Mouse (Mus musculus) liver, postnatal 0 days (tissue): ENCODE data around the gene 4932438H23Rik. TPM values are rescaled to one million over a fixed set of nuclear protein-coding genes. Genes with fewer than 3 reads are reported as not detected.

ENCODE experiments used
- ATAC-seq: fragments of 200-750 bp; cut with Nextera tagmentation; 2 replicates; pipeline ENCODE4 v1.8.0; 2017; ENCODE audit warnings: mild to moderate bottlenecking, moderate library complexity
- DNase-seq: peaks from one replicate; pipeline ENCODE4 v3.0.0-alpha.2; 2016
- H3K27ac ChIP-seq: fragments of 300-500 bp; sonication (generic); 2 replicates; pipeline ENCODE4 v1.5.1; 2014; ENCODE audit warnings: antibody characterized with exemption, moderate library complexity, mild to moderate bottlenecking, low read depth
- H3K27me3 ChIP-seq: fragments of 300-500 bp; sonication (generic); 2 replicates; pipeline ENCODE4 v1.6.1; 2014; ENCODE audit warnings: low read length, control low read depth, mixed read lengths; ENCODE audit not compliant: insufficient read depth
- H3K36me3 ChIP-seq: fragments of 300-500 bp; sonication (generic); replicated peaks from 2 replicates; pipeline ENCODE4 v1.6.1; 2014; ENCODE audit warnings: mild to moderate bottlenecking, control low read depth, low read length, moderate library complexity, mixed read lengths; ENCODE audit not compliant: insufficient read depth
- H3K4me1 ChIP-seq: fragments of 300-500 bp; sonication (generic); 2 replicates; pipeline ENCODE4 v1.6.1; 2014; ENCODE audit warnings: antibody characterized with exemption, mild to moderate bottlenecking, control low read depth; ENCODE audit not compliant: insufficient read depth
- H3K4me2 ChIP-seq: fragments of 300-500 bp; sonication (generic); 2 replicates; pipeline ENCODE4 v1.6.1; 2014; ENCODE audit warnings: low read depth, mild to moderate bottlenecking, low read length, moderate library complexity, mixed read lengths
- H3K4me3 ChIP-seq: fragments of 300-500 bp; sonication (generic); 2 replicates; pipeline ENCODE4 v1.5.1; 2014; ENCODE audit warnings: low read depth, low read length
- H3K9ac ChIP-seq: fragments of 300-500 bp; sonication (generic); replicated peaks from 2 replicates; pipeline ENCODE4 v1.6.1; 2014; ENCODE audit warnings: mild to moderate bottlenecking, moderate library complexity
- H3K9me3 ChIP-seq: fragments of 300-500 bp; sonication (generic); 2 replicates; pipeline ENCODE4 v1.6.1; 2016; ENCODE audit warnings: mild to moderate bottlenecking, control low read depth, low read length, mixed read lengths
- CTCF ChIP-seq: sonication (generic); IDR thresholded peaks from 2 replicates; pipeline ENCODE4 v1.5.1; 2016; ENCODE audit warnings: antibody characterized with exemption, low read depth
- EP300 ChIP-seq: IDR thresholded peaks from 2 replicates; pipeline ENCODE4 v1.6.1; 2016; ENCODE audit warnings: antibody characterized with exemption, low read depth, mild to moderate bottlenecking
- WGBS: fragments of 180-500 bp; shearing (Covaris S2); extraction: QIAGEN DNeasy Blood & Tissue Kit; methylation state at CpG from one replicate; pipeline ENCODE4 v1.1.7; 2014; ENCODE audit not compliant: insufficient replicate concordance; 5-methylcytosine and 5-hydroxymethylcytosine counted together
- polyA plus RNA-seq: library from polyadenylated mRNA; unstranded; fragments of >200 nt; fragmentation: Nextera tagmentation; extraction: Ambion mirVana; gene quantifications from 2 replicates; pipeline ENCODE4 v1.2.1, GENCODE M21; 2015

4932438H23Rik gene
- polyA plus RNA-seq, 1 experiment from 2014 or later, result not detected

- Histone ChIP-seq H3K27ac (no peak overlapping the region), H3K4me2 (no peak overlapping the region), H3K4me1 (no peaks in the 10 kb centered on the region), H3K36me3 (no peaks in the 10 kb centered on the region), H3K27me3 (0 out of 2 replicates have a peak, but pooled peaks cover 3% of the 10 kb centered on the region), H3K4me3 (no peak overlapping the region), H3K9ac (no peak overlapping the region), H3K9me3 (no peaks in the 10 kb centered on the region)
- DNase-seq (no peak), ATAC-seq (no peak)
- WGBS, result 80% methylated on average over 1 of the region's 1 CpGs
- no peak for TF ChIP-seq CTCF
- TF ChIP-seq EP300, result no peak
These were observed 28.9 kb upstream of the 4932438H23Rik start for GRCm38 (mm10) chr16:91123821-91124220.

DNA sequence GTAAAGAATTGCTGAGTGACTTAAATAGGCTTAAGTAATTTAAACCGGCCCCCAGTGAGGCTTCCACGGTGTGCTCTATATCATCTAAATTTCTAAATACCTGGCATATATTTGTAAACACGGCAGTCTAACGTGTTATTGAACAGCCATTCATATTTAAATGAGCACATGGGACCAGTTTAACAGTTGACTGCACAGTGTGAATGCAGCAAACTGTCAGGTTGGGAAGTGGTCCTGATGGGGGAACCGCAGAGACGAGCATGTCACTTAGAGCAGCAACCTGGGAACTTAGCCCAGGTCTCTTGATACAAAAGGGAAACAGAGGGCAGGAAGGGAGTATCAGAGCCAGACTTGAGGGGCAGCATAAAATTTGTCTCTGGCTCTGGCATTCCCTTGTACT lies 25.0 kb upstream of the 4932438H23Rik start:
- Histone ChIP-seq H3K27me3 (no peaks in the 10 kb centered on the region), H3K4me1 (no peaks in the 10 kb centered on the region), H3K4me3 (no peak overlapping the region), H3K9me3 (no peaks in the 10 kb centered on the region), H3K36me3 (no peaks in the 10 kb centered on the region), H3K27ac (no peak overlapping the region), H3K9ac (no peak overlapping the region), H3K4me2 (no peak overlapping the region)
- ATAC-seq (no peak), DNase-seq (no peak)
- 77% methylated on average over 6 of the region's 6 CpGs for WGBS
- TF ChIP-seq CTCF (no peak), EP300 (no peak)

- H3K27ac ChIP-seq, result no peak overlapping the region
- H3K36me3 ChIP-seq, result no peaks in the 10 kb centered on the region
- no peaks in the 10 kb centered on the region for H3K27me3 ChIP-seq
- no peak for ATAC-seq
- WGBS, result 52% methylated on average over 7 of the region's 7 CpGs
- no peaks in the 10 kb centered on the region for H3K9me3 ChIP-seq
- H3K4me3 ChIP-seq, result no peak overlapping the region
- no peak for DNase-seq
- TF ChIP-seq CTCF, result no peak
- TF ChIP-seq EP300, result no peak
- H3K4me1 ChIP-seq, result no peaks in the 10 kb centered on the region
- H3K4me2 ChIP-seq, result no peak overlapping the region
- H3K9ac ChIP-seq, result no peak overlapping the region
These were observed 21.8 kb upstream of the 4932438H23Rik start for GRCm38 (mm10) chr16:91116696-91117095.

DNA sequence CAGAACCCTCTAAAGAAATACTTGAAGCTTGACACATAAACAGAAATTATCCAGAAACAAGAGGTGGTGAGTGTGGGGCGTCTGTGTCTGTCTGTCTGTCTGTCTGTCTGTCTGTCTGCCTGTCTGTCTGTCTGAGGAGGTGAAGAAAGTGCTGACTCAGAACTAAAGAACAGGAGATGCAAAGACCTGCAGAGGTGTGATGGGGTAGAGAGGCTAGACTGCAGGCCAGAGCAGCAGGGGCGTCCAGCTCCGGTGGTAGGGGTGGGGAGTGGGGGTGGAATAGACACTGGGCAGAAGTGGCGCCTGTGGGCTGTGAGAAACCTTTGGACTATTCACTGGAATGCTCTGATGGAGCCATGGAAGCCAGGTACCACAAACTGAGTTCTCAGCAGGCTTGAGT lies 21.1 kb upstream of the 4932438H23Rik start:
- no peak for DNase-seq
- no peak overlapping the region for H3K9ac ChIP-seq
- H3K27me3 ChIP-seq, result no peaks in the 10 kb centered on the region
- H3K27ac ChIP-seq, result no peak overlapping the region
- no peaks in the 10 kb centered on the region for H3K4me1 ChIP-seq
- 63% methylated on average over 4 of the region's 4 CpGs for WGBS
- no peak overlapping the region for H3K4me3 ChIP-seq
- ATAC-seq, result no peak
- no peaks in the 10 kb centered on the region for H3K9me3 ChIP-seq
- no peak for TF ChIP-seq CTCF
- no peak for TF ChIP-seq EP300
- no peak overlapping the region for H3K4me2 ChIP-seq
- no peaks in the 10 kb centered on the region for H3K36me3 ChIP-seq

GRCm38 (mm10) chr16:91110999-91111535 lies 16.1 kb upstream of the 4932438H23Rik start:
- Histone ChIP-seq H3K36me3 (no peaks in the 10 kb centered on the region), H3K4me2 (no peak overlapping the region), H3K27me3 (0 out of 2 replicates have a peak, but pooled peaks cover 3% of the 10 kb centered on the region), H3K9ac (no peak overlapping the region), H3K4me3 (no peak overlapping the region), H3K9me3 (no peaks in the 10 kb centered on the region), H3K27ac (no peak overlapping the region), H3K4me1 (no peaks in the 10 kb centered on the region)
- WGBS, result 52% methylated on average over 11 of the region's 11 CpGs
- DNase-seq (no peak), ATAC-seq (no peak)
- TF ChIP-seq CTCF (no peak), EP300 (no peak)

DNA sequence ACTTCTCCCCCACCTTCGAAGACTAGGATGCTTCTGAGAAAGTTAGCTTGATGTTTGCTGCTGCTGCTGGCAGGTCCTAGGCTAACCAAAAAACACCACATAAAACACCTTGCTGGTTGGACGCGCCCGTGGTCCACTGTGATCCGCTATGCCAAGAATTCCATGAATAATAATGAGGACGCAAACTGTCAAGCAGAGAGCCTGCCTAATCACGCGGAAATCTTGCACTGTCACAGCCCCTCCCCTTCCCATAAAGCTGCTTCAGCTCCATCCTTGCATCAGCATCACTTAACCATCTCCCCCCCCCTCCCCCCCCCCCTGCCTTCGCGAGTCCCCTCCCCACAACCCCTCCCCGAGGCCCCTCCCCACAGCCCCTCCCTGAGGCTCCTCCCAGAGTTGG lies 12.7 kb upstream of the 4932438H23Rik start:
- Histone ChIP-seq H3K36me3 (no peaks in the 10 kb centered on the region), H3K4me1 (no peaks in the 10 kb centered on the region), H3K9ac (no peak overlapping the region), H3K4me2 (no peak overlapping the region), H3K9me3 (no peaks in the 10 kb centered on the region), H3K4me3 (no peak overlapping the region), H3K27ac (no peak overlapping the region), H3K27me3 (0 out of 2 replicates have a peak, but pooled peaks cover 10% of the 10 kb centered on the region)
- no peak for DNase-seq
- TF ChIP-seq CTCF (no peak), EP300 (no peak)
- ATAC-seq, result no peak
- WGBS, result 79% methylated on average over 8 of the region's 11 CpGs
